Mouse (Mus musculus) liver, adult 2 months (tissue): ENCODE results near the gene Pgp. TPM values are rescaled to one million over a fixed set of nuclear protein-coding genes. Genes with fewer than 3 reads are reported as not detected.
"Not testable (repeated sequence)": the region's sequence is repeated elsewhere in the genome, so short reads cannot be mapped to it uniquely, and the experiment has no call there.

Source experiments
- DNase-seq: peaks from one replicate; pipeline ENCODE4 v3.0.0-alpha.2; 2011; ENCODE audit warnings: low read depth, low spot score; ENCODE audit errors: extremely low read depth
- H3K27ac ChIP-seq: fragments of 200-500 bp; replicated peaks from 2 replicates; pipeline ENCODE4 v1.5.1; 2012; ENCODE audit warnings: low read depth, mild to moderate bottlenecking, control low read depth, inconsistent platforms, low read length; ENCODE audit not compliant: insufficient read depth
- H3K27me3 ChIP-seq: fragments of 200-500 bp; 2 replicates; pipeline ENCODE4 v1.6.1; 2012; ENCODE audit warnings: mild to moderate bottlenecking, moderate library complexity, low read length, inconsistent platforms; ENCODE audit not compliant: control insufficient read depth, insufficient read depth
- H3K36me3 ChIP-seq: fragments of 200-500 bp; 2 replicates; pipeline ENCODE4 v1.6.1; 2012; ENCODE audit warnings: low read length, inconsistent platforms; ENCODE audit not compliant: control insufficient read depth, insufficient read depth
- H3K4me1 ChIP-seq: fragments of 200-500 bp; 2 replicates; pipeline ENCODE4 v1.6.1; 2011; ENCODE audit warnings: low read length; ENCODE audit not compliant: control insufficient read depth, insufficient read depth
- H3K4me3 ChIP-seq: fragments of 200-500 bp; 2 replicates; pipeline ENCODE4 v1.5.1; 2011; ENCODE audit warnings: low read depth, mild to moderate bottlenecking, control low read depth, low read length, moderate library complexity; ENCODE audit not compliant: insufficient read depth
- H3K79me2 ChIP-seq: fragments of 200-500 bp; 2 replicates; pipeline ENCODE4 v1.6.1; 2012; ENCODE audit warnings: inconsistent platforms, mild to moderate bottlenecking, low read length, moderate library complexity; ENCODE audit not compliant: control insufficient read depth, insufficient read depth
- H3K9ac ChIP-seq: fragments of 200-500 bp; 2 replicates; pipeline ENCODE4 v1.6.1; 2012; ENCODE audit warnings: low read depth, mild to moderate bottlenecking, control low read depth, inconsistent platforms, low read length
- CTCF ChIP-seq: fragments of 200-500 bp; IDR thresholded peaks from 2 replicates; pipeline ENCODE4 v1.5.1; 2011; ENCODE audit warnings: low read depth, low read length, control low read depth
- POLR2A ChIP-seq: fragments of 200-500 bp; IDR thresholded peaks from 2 replicates; pipeline ENCODE4 v1.6.1; 2011; ENCODE audit warnings: low read length, control low read depth; ENCODE audit not compliant: insufficient read depth; ENCODE audit errors: extremely low read depth
- WGBS: fragments of 180-500 bp; shearing (Covaris S2); methylation state at CpG from one replicate; pipeline ENCODE4 v1.1.7; 2018; 5-methylcytosine and 5-hydroxymethylcytosine counted together
- polyA plus RNA-seq: library from polyadenylated mRNA; depleted of rRNA; stranded (reverse); fragments of >200 nt; gene quantifications from 2 replicates; pipeline ENCODE4 v1.2.3, GENCODE M21; 2012; rRNA removed
- total RNA-seq: library from RNA; depleted of rRNA; stranded (reverse); fragments of >200 nt; gene quantifications from 2 replicates; pipeline ENCODE4 v1.2.3, GENCODE M21; 2014; rRNA removed

Gene Pgp
- 9.2 and 11.9 TPM in 2 replicates for total RNA-seq
- 25.8 and 26.6 TPM in 2 replicates for polyA plus RNA-seq

GRCm38 (mm10) chr17:24469910-24470602 is at the start of gene Pgp, which contains the start of gene E4f1:
Gene Pgp, plus strand, starts transcription at chr17:24470392.
Gene E4f1, minus strand, starts transcription at chr17:24470313.
- H3K9ac ChIP-seq: peak within 1 kb of the TSS; percentile 92
- no peaks in the 10 kb centered on the region for H3K36me3 ChIP-seq
- DNase-seq: peak; percentile 91
- WGBS: under 1% methylated on average over 75 of the region's 75 CpGs
- peaks cover 7% of the 10 kb centered on the region for H3K79me2 ChIP-seq
- H3K27me3 ChIP-seq: no peaks in the 10 kb centered on the region
- H3K27ac ChIP-seq: peak within 1 kb of the TSS; percentile 82
- TF ChIP-seq POLR2A: 0 out of 2 replicates have a peak, but pooled peaks have one; percentile 40
- TF ChIP-seq CTCF: no peak
- H3K4me1 ChIP-seq: peaks cover 8% of the 10 kb centered on the region
- peak within 1 kb of the TSS; percentile 80 for H3K4me3 ChIP-seq

GRCm38 (mm10) chr17:24423114-24423513 is 47.1 kb upstream of the Pgp start:
- no peak overlapping the region for H3K27ac ChIP-seq
- TF ChIP-seq CTCF: no peak
- TF ChIP-seq POLR2A: no peak
- no peaks in the 10 kb centered on the region for H3K27me3 ChIP-seq
- H3K4me1 ChIP-seq: no peaks in the 10 kb centered on the region
- 98% methylated on average over 4 of the region's 4 CpGs for WGBS
- peaks cover 59% of the 10 kb centered on the region for H3K36me3 ChIP-seq
- no peak overlapping the region for H3K4me3 ChIP-seq
- H3K79me2 ChIP-seq: peaks cover 4% of the 10 kb centered on the region; the same call in 1 of the 2 replicates
- H3K9ac ChIP-seq: no peak overlapping the region
- no peak for DNase-seq

- no peaks in the 10 kb centered on the region for H3K27me3 ChIP-seq
- H3K4me1 ChIP-seq: no peaks in the 10 kb centered on the region
- no peak for DNase-seq
- no peak overlapping the region for H3K9ac ChIP-seq
- H3K27ac ChIP-seq: no peak overlapping the region
- no peak for TF ChIP-seq CTCF
- no peak for TF ChIP-seq POLR2A
- no peak overlapping the region for H3K4me3 ChIP-seq
- 95% methylated on average over 5 of the region's 5 CpGs for WGBS
- no peaks in the 10 kb centered on the region; the same call in 1 of the 2 replicates for H3K79me2 ChIP-seq
- H3K36me3 ChIP-seq: peaks cover 49% of the 10 kb centered on the region
These were observed 45.7 kb upstream of the Pgp start for GRCm38 (mm10) chr17:24424489-24424888.

- H3K36me3 ChIP-seq: peaks cover 40% of the 10 kb centered on the region
- WGBS: 98% methylated on average over 6 of the region's 8 CpGs
- not testable (repeated sequence) for H3K27ac ChIP-seq, H3K27me3 ChIP-seq, H3K9ac ChIP-seq, H3K4me1 ChIP-seq, H3K79me2 ChIP-seq, H3K4me3 ChIP-seq, DNase-seq
These were observed 44.9 kb upstream of the Pgp start for GRCm38 (mm10) chr17:24425326-24425725.

- H3K79me2 ChIP-seq: peaks cover 12% of the 10 kb centered on the region; the same call in 1 of the 2 replicates
- H3K36me3 ChIP-seq: peaks cover 35% of the 10 kb centered on the region
- TF ChIP-seq CTCF (no peak), POLR2A (no peak)
- no peak for DNase-seq
- no peak overlapping the region for H3K9ac ChIP-seq
- no peaks in the 10 kb centered on the region for H3K27me3 ChIP-seq
- no peak overlapping the region for H3K4me3 ChIP-seq
- H3K27ac ChIP-seq: peak overlapping the region; percentile 18; the same call in 1 of the 2 replicates
- WGBS: 90% methylated on average over 7 of the region's 7 CpGs
- H3K4me1 ChIP-seq: peaks cover 6% of the 10 kb centered on the region
These were observed 44.3 kb upstream of the Pgp start for GRCm38 (mm10) chr17:24425905-24426304.

GRCm38 (mm10) chr17:24426471-24427169 is 43.6 kb upstream of the Pgp start, which contains the start of gene Eci1:
Gene Eci1, plus strand, starts transcription at chr17:24426641.
- Histone ChIP-seq H3K27me3 (no peaks in the 10 kb centered on the region), H3K36me3 (peaks cover 28% of the 10 kb centered on the region), H3K4me1 (peaks cover 6% of the 10 kb centered on the region), H3K9ac (peak within 1 kb of the TSS; percentile 93), H3K79me2 (peaks cover 13% of the 10 kb centered on the region; the same call in 1 of the 2 replicates), H3K4me3 (peak within 1 kb of the TSS; percentile 69), H3K27ac (peak within 1 kb of the TSS; percentile 85)
- peak; percentile 94 for TF ChIP-seq POLR2A
- no peak for TF ChIP-seq CTCF
- WGBS: 1% methylated on average over 48 of the region's 48 CpGs
- peak; percentile 98 for DNase-seq
